Mouse (Mus musculus) hindbrain, postnatal 0 days (tissue): ENCODE measurements around the gene 1700030K09Rik. TPM values are rescaled to one million over a fixed set of nuclear protein-coding genes. Genes with fewer than 3 reads are reported as not detected.

ENCODE experiments used
- ATAC-seq: fragments of 200-750 bp; cut with Nextera tagmentation; 2 replicates; pipeline ENCODE4 v1.8.0; 2017; ENCODE audit warnings: mild to moderate bottlenecking, moderate TSS enrichment, moderate library complexity
- DNase-seq: peaks from one replicate; pipeline ENCODE4 v3.0.0-alpha.2; 2015; ENCODE audit warnings: low spot score
- H3K27ac ChIP-seq: fragments of 300-500 bp; sonication (generic); 2 replicates; pipeline ENCODE4 v1.5.1; 2014; ENCODE audit warnings: mild to moderate bottlenecking
- H3K27me3 ChIP-seq: fragments of 300-500 bp; sonication (generic); 2 replicates; pipeline ENCODE4 v1.6.1; 2014; ENCODE audit warnings: low read length, mixed read lengths; ENCODE audit not compliant: insufficient read depth
- H3K36me3 ChIP-seq: fragments of 300-500 bp; sonication (generic); 2 replicates; pipeline ENCODE4 v1.6.1; 2014; ENCODE audit warnings: low read length, mixed read lengths; ENCODE audit not compliant: insufficient read depth
- H3K4me1 ChIP-seq: fragments of 300-500 bp; sonication (generic); 2 replicates; pipeline ENCODE4 v1.6.1; 2014; ENCODE audit warnings: antibody characterized with exemption, low read length, mixed read lengths; ENCODE audit not compliant: insufficient read depth
- H3K4me2 ChIP-seq: fragments of 300-500 bp; sonication (generic); 2 replicates; pipeline ENCODE4 v1.6.1; 2014; ENCODE audit warnings: low read depth, mild to moderate bottlenecking, low read length, moderate library complexity, mixed read lengths
- H3K4me3 ChIP-seq: fragments of 300-500 bp; sonication (generic); 2 replicates; pipeline ENCODE4 v1.5.1; 2014; ENCODE audit warnings: low read length
- H3K9ac ChIP-seq: fragments of 300-500 bp; sonication (generic); replicated peaks from 2 replicates; pipeline ENCODE4 v1.6.1; 2014; ENCODE audit warnings: mild to moderate bottlenecking, low read length, moderate library complexity, mixed read lengths
- H3K9me3 ChIP-seq: fragments of 300-500 bp; sonication (generic); 2 replicates; pipeline ENCODE4 v1.6.1; 2016; ENCODE audit warnings: low read length, mixed read lengths
- CTCF ChIP-seq: IDR thresholded peaks from 2 replicates; pipeline ENCODE4 v1.5.1; 2016; ENCODE audit warnings: antibody characterized with exemption, control low read depth, low read depth
- WGBS: fragments of 180-500 bp; shearing (Covaris S2); extraction: QIAGEN DNeasy Blood & Tissue Kit; methylation state at CpG from one replicate; pipeline ENCODE4 v1.1.7; 2014; 5-methylcytosine and 5-hydroxymethylcytosine counted together
- polyA plus RNA-seq: library from polyadenylated mRNA; unstranded; fragments of >200 nt; fragmentation: Nextera tagmentation; extraction: Ambion mirVana; gene quantifications from 2 replicates; pipeline ENCODE4 v1.2.1, GENCODE M21; 2015
- total RNA-seq: library from RNA; depleted of rRNA; stranded (reverse); fragments of >200 nt; gene quantifications from 2 replicates; pipeline ENCODE4 v1.2.3, GENCODE M21; 2014

Gene 1700030K09Rik
- total and polyA plus RNA-seq, 2 experiments from 2014 or later = 11.3 to 13.2 TPM

DNA sequence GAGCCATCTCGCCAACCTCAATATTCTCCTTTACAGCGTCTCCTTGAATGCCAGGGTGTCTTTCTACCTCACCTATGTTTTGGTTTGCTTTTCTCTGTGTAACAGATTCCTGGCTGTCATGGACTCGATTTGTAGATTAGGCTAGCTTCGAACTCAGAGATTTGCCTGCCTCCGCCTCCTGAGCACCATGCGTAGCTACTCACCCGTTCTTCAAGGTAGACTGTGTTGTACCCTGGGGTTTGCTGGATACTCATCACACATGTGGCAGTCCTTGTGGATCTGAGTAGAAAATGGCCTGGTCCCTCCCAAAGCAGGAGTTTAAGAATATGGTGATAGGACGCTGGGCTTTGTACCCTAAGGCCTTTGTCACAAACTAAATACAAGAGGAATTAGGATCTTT lies 49.7 kb downstream of the 1700030K09Rik start:
- H3K4me2 ChIP-seq = peak overlapping the region; percentile 82
- H3K9me3 ChIP-seq = no peaks in the 10 kb centered on the region

DNA sequence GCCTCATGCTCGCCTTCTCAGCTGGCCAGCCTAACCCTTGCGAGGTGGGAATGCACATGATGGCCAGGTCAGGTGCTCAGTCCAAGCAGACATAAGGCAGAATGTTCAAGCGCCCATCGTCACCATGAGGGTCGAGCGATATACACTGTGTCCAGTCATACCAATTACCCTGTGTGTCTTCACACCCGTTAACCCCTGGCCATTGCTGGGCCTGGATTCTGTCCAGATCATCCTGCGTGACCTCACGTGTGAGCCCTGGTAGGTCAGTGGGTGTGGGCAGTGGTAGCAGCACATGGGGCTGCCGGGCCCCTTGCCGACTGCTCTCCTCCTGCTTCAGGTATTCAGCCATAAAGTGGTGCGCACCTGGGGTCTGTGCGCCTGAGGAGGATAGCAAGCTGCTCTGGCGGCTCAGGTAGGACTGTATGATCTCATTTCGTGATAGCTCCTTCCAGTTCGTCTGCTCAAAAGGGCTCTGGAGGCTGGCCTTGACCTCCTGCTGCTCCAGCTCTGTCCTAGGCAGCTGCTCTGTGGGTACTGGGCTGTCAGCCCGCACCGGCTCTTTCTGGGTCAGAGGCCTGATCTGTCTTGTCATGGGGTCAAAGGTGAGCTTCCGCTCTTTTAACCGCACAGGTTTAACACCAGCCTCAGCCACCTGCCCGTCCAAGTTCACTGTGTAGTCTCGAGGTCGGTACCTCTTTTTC lies 51.9 kb downstream of the 1700030K09Rik start:
- WGBS = 83% methylated on average over 23 of the region's 23 CpGs
- Histone ChIP-seq H3K27ac (no peak overlapping the region), H3K27me3 (no peaks in the 10 kb centered on the region), H3K4me3 (no peak overlapping the region), H3K36me3 (peaks cover 18% of the 10 kb centered on the region), H3K4me1 (peaks cover 18% of the 10 kb centered on the region), H3K4me2 (no peak overlapping the region), H3K9me3 (no peaks in the 10 kb centered on the region), H3K9ac (no peak overlapping the region)
- TF ChIP-seq CTCF = no peak
- ATAC-seq (no peak), DNase-seq (no peak)

More for the DNA sequence above, 49.7 kb downstream of the 1700030K09Rik start:
- ATAC-seq (no peak), DNase-seq (peak; percentile 10)
- Histone ChIP-seq H3K9ac (peak overlapping the region; percentile 81), H3K4me3 (peak overlapping the region; percentile 91), H3K27me3 (no peaks in the 10 kb centered on the region), H3K4me1 (peaks cover 20% of the 10 kb centered on the region), H3K36me3 (peaks cover 26% of the 10 kb centered on the region), H3K27ac (peak overlapping the region; percentile 85)
- WGBS = 14% methylated on average over 8 of the region's 8 CpGs
- TF ChIP-seq CTCF = no peak

DNA sequence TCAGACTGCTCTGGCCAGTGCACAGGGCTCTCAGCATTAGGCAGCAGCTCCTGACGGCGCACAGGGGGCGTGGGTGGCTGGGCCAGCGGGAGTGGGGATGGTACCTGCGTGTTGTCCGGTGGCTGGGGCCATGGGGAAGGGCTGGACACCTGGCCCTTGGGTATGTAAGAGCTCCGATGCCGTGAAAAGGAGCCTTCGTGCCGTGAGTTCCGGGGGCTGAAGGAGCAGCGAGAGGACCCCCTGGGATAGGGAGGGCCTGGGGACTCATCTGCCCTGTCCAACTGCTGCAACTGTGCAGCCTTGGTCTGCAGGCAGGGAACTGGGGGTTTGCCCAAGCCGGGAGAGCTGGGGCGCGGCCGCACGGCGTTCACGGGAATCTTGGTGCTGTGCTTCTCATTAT lies 52.5 kb downstream of the 1700030K09Rik start:
- DNase-seq (no peak), ATAC-seq (no peak)
- 93% methylated on average over 19 of the region's 19 CpGs for WGBS
- Histone ChIP-seq H3K36me3 (peaks cover 18% of the 10 kb centered on the region), H3K4me3 (no peak overlapping the region), H3K27ac (no peak overlapping the region), H3K4me2 (no peak overlapping the region), H3K9ac (no peak overlapping the region), H3K27me3 (no peaks in the 10 kb centered on the region), H3K4me1 (peaks cover 13% of the 10 kb centered on the region), H3K9me3 (no peaks in the 10 kb centered on the region)
- no peak for TF ChIP-seq CTCF

DNA sequence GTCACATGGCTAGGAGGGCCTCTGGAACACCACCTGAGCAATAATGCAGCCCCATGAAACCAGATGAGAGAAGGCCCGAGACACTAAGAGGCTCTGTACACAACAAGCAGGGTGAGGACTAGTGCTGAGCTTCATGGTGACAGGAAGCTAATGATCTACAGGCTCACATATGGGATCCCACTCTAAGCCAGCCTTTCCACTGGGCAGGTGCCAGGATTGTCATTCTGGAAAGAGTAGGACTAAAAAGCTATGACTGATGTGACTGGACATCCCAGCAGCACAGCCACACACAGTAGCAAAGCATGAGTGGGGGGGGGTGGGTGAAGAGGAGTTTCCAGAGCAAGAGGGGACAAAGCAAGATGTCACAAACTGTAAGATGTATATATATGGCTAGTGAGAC lies 54.2 kb downstream of the 1700030K09Rik start:
- TF ChIP-seq CTCF = no peak
- H3K4me1 ChIP-seq = peaks cover 6% of the 10 kb centered on the region
- H3K9me3 ChIP-seq = no peaks in the 10 kb centered on the region
- no peak overlapping the region for H3K9ac ChIP-seq
- H3K27me3 ChIP-seq = no peaks in the 10 kb centered on the region
- peaks cover 18% of the 10 kb centered on the region for H3K36me3 ChIP-seq
- DNase-seq (no peak), ATAC-seq (no peak)
- H3K27ac ChIP-seq = no peak overlapping the region
- no peak overlapping the region for H3K4me3 ChIP-seq
- no peak overlapping the region for H3K4me2 ChIP-seq
- 88% methylated on average over 1 of the region's 1 CpGs for whole genome bisulfite sequencing

DNA sequence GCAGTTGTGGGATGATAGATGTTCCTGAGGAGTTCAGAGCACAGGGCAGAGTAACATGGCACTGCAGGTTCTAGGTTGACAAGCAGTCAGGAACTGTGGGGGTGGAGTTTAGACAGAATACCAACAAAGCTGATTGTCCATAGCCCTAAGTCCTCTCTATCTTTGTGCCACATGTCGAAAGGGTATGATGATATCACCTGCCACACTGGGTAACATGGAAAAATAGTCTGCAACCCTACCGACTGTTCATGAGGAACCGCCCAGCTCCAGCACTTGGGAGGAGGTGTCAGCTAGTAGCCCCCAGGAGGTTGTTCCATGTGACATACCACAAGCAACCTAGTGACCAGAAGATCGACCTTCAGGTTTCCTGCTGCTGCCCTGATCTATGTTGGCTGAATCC lies 54.8 kb downstream of the 1700030K09Rik start:
- no peak overlapping the region for H3K9ac ChIP-seq
- no peak overlapping the region for H3K4me2 ChIP-seq
- H3K27me3 ChIP-seq = no peaks in the 10 kb centered on the region
- H3K9me3 ChIP-seq = no peaks in the 10 kb centered on the region
- ATAC-seq (no peak), DNase-seq (no peak)
- 93% methylated on average over 4 of the region's 4 CpGs for WGBS
- no peak overlapping the region for H3K27ac ChIP-seq
- peaks cover 3% of the 10 kb centered on the region for H3K4me1 ChIP-seq
- peaks cover 18% of the 10 kb centered on the region for H3K36me3 ChIP-seq
- no peak overlapping the region for H3K4me3 ChIP-seq
- no peak for TF ChIP-seq CTCF

- Histone ChIP-seq H3K4me2 (no peak overlapping the region), H3K27me3 (no peaks in the 10 kb centered on the region), H3K9me3 (no peaks in the 10 kb centered on the region), H3K4me3 (no peak overlapping the region), H3K9ac (no peak overlapping the region), H3K4me1 (no peaks in the 10 kb centered on the region), H3K36me3 (peaks cover 14% of the 10 kb centered on the region), H3K27ac (no peak overlapping the region)
- TF ChIP-seq CTCF = no peak
- DNase-seq = no peak
- no peak for ATAC-seq
- WGBS = 91% methylated on average over 2 of the region's 2 CpGs
Observed at GRCm38 (mm10) chr8:72499521-72500284, 56.0 kb downstream of the 1700030K09Rik start.
